Mouse (Mus musculus) spleen, adult 2 months (tissue): Measurements from ENCODE around the gene Rps26. TPM values are rescaled to one million over a fixed set of nuclear protein-coding genes. Genes with fewer than 3 reads are reported as not detected.

Experiments used
- DNase-seq, 2 experiments: peaks; one replicate each; pipeline versions ENCODE4 v3.0.0 to v3.0.0-alpha.2; 2012 to 2021; ENCODE audit warnings: low spot score in 2 of 2, low read depth in 1 of 2
- H3K27ac ChIP-seq: fragments of 200-500 bp; 2 replicates; pipeline ENCODE4 v1.5.1; 2012; ENCODE audit warnings: low read length, inconsistent platforms; ENCODE audit not compliant: insufficient read depth
- H3K27me3 ChIP-seq: fragments of 200-500 bp; 2 replicates; pipeline ENCODE4 v1.6.1; 2012; ENCODE audit warnings: mild to moderate bottlenecking, moderate library complexity, low read length, inconsistent platforms; ENCODE audit not compliant: control insufficient read depth, insufficient read depth
- H3K36me3 ChIP-seq: fragments of 200-500 bp; 2 replicates; pipeline ENCODE4 v1.6.1; 2012; ENCODE audit warnings: mild to moderate bottlenecking, low read length, inconsistent platforms; ENCODE audit not compliant: control insufficient read depth, insufficient read depth
- H3K4me1 ChIP-seq: fragments of 200-500 bp; 2 replicates; pipeline ENCODE4 v1.6.1; 2011; ENCODE audit warnings: inconsistent platforms; ENCODE audit not compliant: control insufficient read depth, insufficient read depth, insufficient read length
- H3K4me3 ChIP-seq: fragments of 200-500 bp; 2 replicates; pipeline ENCODE4 v1.5.1; 2011; ENCODE audit warnings: mild to moderate bottlenecking, inconsistent platforms; ENCODE audit not compliant: insufficient read depth, insufficient read length; ENCODE audit errors: extremely low read depth
- CTCF ChIP-seq: fragments of 200-500 bp; IDR thresholded peaks from 2 replicates; pipeline ENCODE4 v1.5.1; 2011; ENCODE audit warnings: mild to moderate bottlenecking, inconsistent platforms; ENCODE audit not compliant: insufficient read depth, insufficient read length, insufficient replicate concordance; ENCODE audit errors: extremely low read depth
- POLR2A ChIP-seq: fragments of 200-500 bp; IDR thresholded peaks from 2 replicates; pipeline ENCODE4 v1.6.1; 2011; ENCODE audit warnings: low read depth, low read length, inconsistent platforms
- WGBS: fragments of 180-500 bp; shearing (Covaris S2); methylation state at CpG from one replicate; pipeline ENCODE4 v1.1.7; 2018; 5-methylcytosine and 5-hydroxymethylcytosine counted together
- polyA plus RNA-seq: library from polyadenylated mRNA; depleted of rRNA; stranded (reverse); fragments of >200 nt; gene quantifications from 2 replicates; pipeline ENCODE4 v1.2.3, GENCODE M21; 2012

Rps26 gene
- polyA plus RNA-seq, 1 experiment: 929 TPM

DNA sequence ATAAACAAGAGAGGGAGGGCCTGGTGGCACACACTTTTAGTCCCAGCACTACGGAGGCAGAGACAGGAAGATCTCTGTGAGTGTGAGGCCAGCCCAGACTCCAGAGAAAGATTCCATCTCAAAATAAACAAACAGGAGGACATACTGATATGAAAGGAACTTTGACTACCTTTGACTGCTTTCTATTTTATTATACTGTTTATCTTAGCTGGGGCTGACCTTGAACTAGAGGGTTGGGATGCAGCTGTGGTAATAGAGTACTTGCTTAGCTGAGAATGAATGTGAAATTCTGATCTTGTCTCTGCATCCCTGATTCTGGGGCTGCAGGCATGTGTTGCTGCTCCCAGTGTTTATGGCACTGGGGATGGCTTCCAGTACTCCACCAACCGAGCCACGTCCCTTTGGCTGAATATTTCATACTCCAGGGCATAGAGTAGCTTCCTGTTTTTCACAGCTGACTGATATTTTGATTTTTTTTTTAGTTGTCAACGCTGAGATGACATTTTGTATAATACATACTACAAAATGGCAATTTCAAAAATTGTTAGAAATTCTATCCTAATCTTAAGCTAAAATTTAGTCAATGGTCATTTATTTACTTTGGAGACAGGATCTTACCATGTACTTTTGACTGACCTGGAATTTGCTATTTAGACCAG is 23.9 kb downstream of the Rps26 start:
- Histone ChIP-seq H3K36me3 (no peaks in the 10 kb centered on the region), H3K27me3 (no peaks in the 10 kb centered on the region), H3K4me3 (no peak overlapping the region), H3K4me1 (peaks cover 9% of the 10 kb centered on the region; the same call in 1 of the 2 replicates), H3K27ac (0 out of 2 replicates have a peak overlapping the region, but pooled peaks have one; percentile 59)
- DNase-seq: no peak
- 31% methylated on average over 4 of the region's 4 CpGs for WGBS
- TF ChIP-seq CTCF (no peak), POLR2A (no peak)

DNA sequence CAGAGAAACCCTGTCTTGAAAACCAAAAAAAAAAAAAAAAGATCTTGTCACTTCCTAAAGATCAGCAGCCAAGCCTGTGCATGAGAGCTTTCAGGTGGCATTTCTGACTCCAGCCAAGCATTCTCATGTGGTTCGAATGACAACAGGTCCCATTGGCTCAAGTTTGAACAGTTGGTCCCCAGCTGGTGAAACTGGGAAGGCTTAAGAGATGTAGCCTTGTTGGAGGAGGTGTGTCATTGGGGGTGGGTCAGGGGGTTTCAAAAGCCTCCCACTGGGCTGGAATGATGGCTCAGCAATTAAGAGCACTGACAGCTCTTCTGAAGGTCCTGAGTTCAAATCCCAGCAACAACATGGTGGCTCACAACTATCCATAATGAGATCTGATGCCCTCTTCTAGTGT is 25.0 kb downstream of the Rps26 start:
- peaks cover 9% of the 10 kb centered on the region; the same call in 1 of the 2 replicates for H3K4me1 ChIP-seq
- no peak overlapping the region for H3K4me3 ChIP-seq
- no peaks in the 10 kb centered on the region for H3K27me3 ChIP-seq
- TF ChIP-seq CTCF (no peak), POLR2A (no peak)
- H3K27ac ChIP-seq: no peak overlapping the region
- DNase-seq: no peak
- 74% methylated on average over 1 of the region's 1 CpGs for WGBS
- no peaks in the 10 kb centered on the region for H3K36me3 ChIP-seq

DNA sequence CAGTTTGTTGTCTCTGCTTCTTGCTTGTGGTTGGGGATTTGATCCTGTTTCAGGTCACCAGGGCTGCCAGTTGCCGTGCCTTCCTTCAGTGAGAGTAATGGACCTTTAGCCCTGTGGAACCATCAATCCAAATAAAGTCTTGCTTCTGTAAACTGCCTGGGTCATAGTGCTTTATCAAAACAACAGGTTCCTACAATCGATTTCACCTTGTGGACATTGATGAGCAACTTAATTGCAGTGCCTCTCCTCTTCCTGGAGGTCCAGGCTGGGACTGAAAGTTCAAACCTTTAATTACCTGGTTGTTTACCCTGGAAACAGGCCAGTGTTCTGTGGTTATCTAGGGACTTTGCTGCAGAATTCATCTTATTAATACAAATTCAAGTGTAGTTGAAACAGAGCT is 28.1 kb downstream of the Rps26 start:
- no peaks in the 10 kb centered on the region for H3K27me3 ChIP-seq
- no peak for TF ChIP-seq CTCF
- no peak for TF ChIP-seq POLR2A
- no peak overlapping the region for H3K27ac ChIP-seq
- H3K4me1 ChIP-seq: peaks cover 6% of the 10 kb centered on the region; the same call in 1 of the 2 replicates
- DNase-seq: no peak
- H3K4me3 ChIP-seq: no peak overlapping the region
- no peaks in the 10 kb centered on the region for H3K36me3 ChIP-seq
- WGBS: 72% methylated on average over 2 of the region's 2 CpGs

DNA sequence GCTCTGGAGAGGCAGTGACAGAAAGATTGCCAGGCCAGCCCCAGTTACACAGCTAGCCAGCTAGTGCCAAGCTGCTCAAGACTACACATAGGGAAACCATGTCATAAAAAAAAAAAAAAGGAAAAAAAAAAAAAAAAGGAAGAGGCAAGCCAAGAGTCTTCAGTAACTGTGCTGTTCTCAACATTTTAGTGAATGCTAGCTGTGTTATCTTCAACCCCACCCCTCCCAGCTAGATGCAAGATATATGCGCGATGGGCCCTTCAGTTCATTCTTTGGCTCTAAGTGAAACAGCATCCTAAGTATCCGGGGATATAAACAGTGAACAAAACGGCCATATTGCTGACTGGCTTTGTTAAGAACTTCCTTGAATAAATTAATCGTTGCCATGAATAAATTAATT is 33.8 kb downstream of the Rps26 start:
- TF ChIP-seq CTCF: no peak
- TF ChIP-seq POLR2A: no peak
- Histone ChIP-seq H3K27me3 (peaks cover 11% of the 10 kb centered on the region), H3K4me3 (no peak overlapping the region), H3K27ac (no peak overlapping the region), H3K36me3 (no peaks in the 10 kb centered on the region), H3K4me1 (peaks cover 6% of the 10 kb centered on the region)
- WGBS: 75% methylated on average over 5 of the region's 5 CpGs
- no peak for DNase-seq

DNA sequence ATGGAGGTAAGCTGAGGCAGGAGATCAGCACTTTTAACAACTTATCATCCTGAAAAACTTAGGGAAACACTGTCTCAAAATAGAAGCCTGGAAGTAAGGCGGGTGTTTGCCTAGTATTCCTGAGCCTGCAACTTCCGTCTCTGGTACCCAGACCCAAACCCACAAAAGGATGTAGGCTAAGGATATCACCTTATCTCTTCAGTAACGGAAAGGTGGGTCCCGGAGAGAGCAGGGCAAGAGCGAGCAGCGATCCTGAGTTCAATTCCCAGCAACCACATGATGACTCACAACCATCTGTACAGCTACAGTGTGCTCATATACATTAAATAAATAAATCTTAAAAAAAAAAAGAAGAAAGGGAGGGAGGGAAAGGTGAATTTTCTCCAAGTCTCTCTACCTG is 35.1 kb downstream of the Rps26 start:
- no peak overlapping the region for H3K27ac ChIP-seq
- no peak for TF ChIP-seq CTCF
- no peak for TF ChIP-seq POLR2A
- no peaks in the 10 kb centered on the region for H3K36me3 ChIP-seq
- no peak for DNase-seq
- no peak overlapping the region for H3K4me3 ChIP-seq
- H3K27me3 ChIP-seq: peaks cover 11% of the 10 kb centered on the region
- peaks cover 6% of the 10 kb centered on the region for H3K4me1 ChIP-seq
- 83% methylated on average over 6 of the region's 6 CpGs for WGBS

DNA sequence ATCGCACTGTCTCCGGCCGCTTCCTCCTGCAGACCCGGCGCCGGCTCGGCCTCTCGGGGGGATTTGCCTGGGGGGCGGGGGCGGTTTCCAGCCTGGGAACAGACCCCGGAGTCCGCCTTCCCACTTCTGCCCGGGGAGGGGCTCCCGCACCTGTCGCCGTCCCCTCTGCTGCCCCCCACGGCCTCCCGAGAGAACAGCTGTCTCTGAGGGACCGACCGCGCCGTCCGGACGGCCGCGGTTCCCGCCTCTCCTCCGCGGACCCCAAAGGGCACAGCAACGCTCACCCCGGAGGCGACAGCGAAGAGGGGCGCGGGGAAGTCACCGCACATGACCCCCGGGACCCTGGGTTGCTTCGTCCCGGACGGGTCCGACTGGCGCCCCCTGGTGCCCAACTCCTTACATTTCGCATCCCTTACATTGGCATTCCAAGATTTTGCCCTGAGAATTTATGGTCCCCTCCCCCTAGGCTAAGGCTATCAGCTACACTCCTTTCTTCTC is 36.3 kb downstream of the Rps26 start:
- Histone ChIP-seq H3K4me1 (peaks cover 6% of the 10 kb centered on the region), H3K27me3 (peaks cover 11% of the 10 kb centered on the region), H3K36me3 (no peaks in the 10 kb centered on the region), H3K27ac (no peak overlapping the region), H3K4me3 (peak overlapping the region; percentile 66)
- under 1% methylated on average over 42 of the region's 43 CpGs for WGBS
- peak in 1 of 2 experiments; percentile 51 for DNase-seq
- TF ChIP-seq POLR2A (no peak), CTCF (peak; percentile 57; the same call in 1 of the 2 replicates)
